Mouse (Mus musculus) cerebellum, postnatal 25 days (tissue): ENCODE results near the gene Ap2s1.
"Not testable (repeated sequence)": the region's sequence is repeated elsewhere in the genome, so short reads cannot be mapped to it uniquely, and the experiment has no call there.

Source experiments
- DNase-seq, 2 experiments: peaks; one replicate each; pipeline ENCODE4 v3.0.0; 2021; ENCODE audit warnings: mixed read lengths in 2 of 2

The Ap2s1 gene

DNA sequence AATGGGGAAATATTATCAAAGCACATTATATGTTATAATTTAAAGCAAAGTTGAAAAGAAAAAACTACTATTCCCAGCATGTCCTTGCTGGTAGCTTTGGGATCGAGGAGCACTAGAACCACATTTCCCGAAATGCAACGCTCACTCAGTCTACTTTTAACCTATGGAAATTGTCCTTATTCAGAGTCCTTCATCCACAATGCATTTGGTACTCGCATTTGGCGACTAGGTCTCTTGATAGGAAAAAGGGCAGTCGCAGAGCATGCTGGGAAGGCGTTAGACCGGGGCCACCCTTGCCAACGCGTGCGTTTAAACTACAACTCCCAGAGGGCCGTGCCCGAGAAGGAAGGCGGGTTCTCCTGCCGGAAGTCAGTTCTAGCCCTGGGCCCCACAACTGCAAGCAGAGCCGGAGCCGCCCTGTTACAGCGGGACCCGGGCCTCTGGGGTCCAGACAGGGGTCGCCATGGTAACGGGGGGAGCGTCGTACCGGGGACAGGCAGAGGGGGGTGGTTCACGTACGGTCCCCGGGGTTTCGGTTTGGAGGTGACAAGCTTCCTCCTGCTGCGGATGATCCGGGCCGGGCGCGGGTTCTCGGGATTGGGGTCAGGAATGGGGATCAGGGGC lies at the start of gene Ap2s1:
TSS of gene Ap2s1 (plus strand) at position 338 of the 624 bp plus-strand sequence.
- peak; percentile 97 to 98 for DNase-seq

DNA sequence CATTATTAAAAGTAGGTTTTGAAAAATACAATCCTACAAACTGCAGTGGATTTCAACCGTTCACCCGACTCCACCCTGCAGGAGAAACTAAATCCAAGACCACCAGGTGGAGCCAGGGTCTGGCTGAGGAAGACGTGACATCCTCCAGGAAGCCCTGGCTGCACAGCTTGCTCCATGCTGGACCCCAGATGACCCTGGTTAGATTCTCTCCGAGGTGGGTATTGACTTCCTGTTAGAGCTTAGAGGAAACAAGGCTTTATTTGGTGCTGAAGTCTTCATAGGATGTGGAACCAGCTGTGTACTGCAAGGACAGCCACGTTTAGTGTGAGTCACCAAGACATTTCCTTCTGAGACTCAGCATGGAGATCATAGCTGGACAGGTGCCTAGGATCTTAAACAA lies 49.0 kb upstream of the Ap2s1 start:
- no peak for DNase-seq

GRCm38 (mm10) chr7:16695025-16695424 lies 43.2 kb upstream of the Ap2s1 start:
- peak in 1 of 2 experiments; percentile 47 for DNase-seq

DNA sequence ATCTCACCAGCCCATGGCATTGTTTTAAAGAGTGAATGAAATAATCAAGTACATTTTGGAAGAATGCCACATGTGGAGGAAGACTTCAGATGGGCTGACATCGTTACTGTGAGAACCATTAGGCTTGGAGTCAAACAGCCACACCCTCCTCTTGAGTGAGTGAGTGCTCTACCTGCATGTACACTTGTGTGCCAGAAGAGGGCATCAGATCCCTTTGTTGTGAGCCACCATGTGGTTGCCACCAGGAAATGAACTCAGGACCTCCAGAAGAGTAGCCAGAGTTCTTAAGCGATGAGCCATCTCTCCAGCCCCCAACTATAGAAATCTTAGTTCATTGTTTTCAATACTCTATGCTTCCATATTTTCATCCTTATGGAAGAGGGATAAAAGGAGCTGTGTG lies 39.2 kb upstream of the Ap2s1 start:
- no peak for DNase-seq

DNA sequence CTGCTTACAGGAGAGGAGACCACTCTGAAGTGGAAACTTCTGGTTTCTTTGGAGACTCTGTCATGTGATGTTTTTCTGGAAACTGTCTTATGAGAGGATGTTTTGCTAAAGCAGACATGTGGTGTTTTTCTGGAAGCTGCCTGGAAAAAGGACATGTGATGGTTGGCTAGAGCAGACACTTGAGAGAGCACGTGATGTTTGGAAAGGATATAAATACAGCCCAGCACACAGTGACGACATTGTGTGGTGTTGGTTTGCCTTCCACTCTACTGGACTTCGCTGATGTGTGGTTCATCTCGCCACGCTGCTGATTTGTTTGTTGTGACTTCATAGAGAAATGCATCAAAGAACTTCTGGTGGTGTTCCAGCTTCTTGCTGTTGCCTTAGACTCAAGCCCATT lies 37.6 kb upstream of the Ap2s1 start:
- no peak for DNase-seq

DNA sequence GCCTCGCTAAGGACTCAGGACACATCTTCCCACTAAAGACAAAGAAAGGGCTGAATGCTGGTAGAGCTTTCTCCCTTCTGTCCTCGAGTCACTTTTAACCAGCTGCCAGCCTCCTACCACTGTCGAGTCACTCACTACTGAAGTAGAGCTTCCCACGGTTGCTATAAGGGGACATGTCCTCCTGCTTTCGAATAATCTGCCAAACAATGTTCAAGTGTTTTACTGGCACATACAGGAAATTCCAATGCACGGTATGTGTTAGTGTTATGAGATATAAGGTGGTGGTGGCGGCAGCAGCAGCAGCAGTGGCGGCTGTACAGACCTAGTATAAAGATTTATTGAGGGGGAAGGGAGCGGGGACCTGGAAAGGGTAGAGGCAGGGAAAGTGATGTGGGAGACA lies 31.8 kb upstream of the Ap2s1 start:
- no peak for DNase-seq

DNA sequence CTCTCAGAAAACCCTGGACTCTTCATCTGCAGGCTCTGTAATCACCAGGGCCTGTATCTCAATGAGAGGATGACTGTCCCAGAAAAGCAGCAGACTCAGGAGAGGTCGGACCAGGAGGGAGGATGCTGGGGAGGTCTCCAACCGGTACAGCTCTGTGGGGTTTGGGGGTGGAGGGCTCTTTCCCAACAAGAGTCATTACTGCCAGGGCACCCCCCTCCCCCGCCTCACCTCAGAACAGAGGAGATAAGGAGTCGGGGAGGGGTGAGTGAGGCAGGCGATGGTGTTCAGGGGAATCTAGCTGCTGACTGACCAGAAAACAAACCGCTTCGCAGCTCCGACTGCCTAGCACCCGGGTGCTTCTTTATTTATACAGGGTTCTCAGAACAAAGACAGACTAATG lies 30.0 kb upstream of the Ap2s1 start:
- no peak for DNase-seq

GRCm38 (mm10) chr7:16710604-16711003 lies 27.6 kb upstream of the Ap2s1 start:
- no peak for DNase-seq

- DNase-seq = no peak
Observed at GRCm38 (mm10) chr7:16712633-16713415, 25.4 kb upstream of the Ap2s1 start.

- DNase-seq = not testable (repeated sequence)
Observed at GRCm38 (mm10) chr7:16716456-16717152, 21.6 kb upstream of the Ap2s1 start.

DNA sequence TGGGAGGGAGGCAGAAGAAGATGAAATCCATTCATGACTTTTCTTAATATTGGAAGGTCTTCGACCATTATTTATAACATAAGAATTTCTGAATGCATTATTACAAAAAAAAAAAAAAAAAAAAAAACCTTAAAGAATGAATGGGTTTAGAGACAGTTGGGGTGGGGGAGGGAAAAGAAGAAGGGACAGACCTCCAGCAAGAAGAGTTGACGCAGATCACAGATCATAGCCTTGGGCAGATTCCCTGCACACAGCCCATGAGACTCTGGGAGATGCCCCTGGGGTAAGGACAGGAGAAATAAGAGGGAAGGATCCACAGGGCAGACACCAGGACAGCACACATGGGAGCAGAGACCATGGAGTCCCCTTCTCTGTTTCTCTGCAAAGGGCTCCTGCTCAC lies 16.6 kb upstream of the Ap2s1 start, which contains the start of gene Ceacam9:
TSS of gene Ceacam9 (plus strand) at position 301 of the 400 bp plus-strand sequence.
- no peak for DNase-seq

- not testable (repeated sequence) for DNase-seq
Observed at GRCm38 (mm10) chr7:16722490-16722889, 15.7 kb upstream of the Ap2s1 start.

- peak; percentile 65 to 83 for DNase-seq
Observed at GRCm38 (mm10) chr7:16728596-16729348, 9.4 kb upstream of the Ap2s1 start.

DNA sequence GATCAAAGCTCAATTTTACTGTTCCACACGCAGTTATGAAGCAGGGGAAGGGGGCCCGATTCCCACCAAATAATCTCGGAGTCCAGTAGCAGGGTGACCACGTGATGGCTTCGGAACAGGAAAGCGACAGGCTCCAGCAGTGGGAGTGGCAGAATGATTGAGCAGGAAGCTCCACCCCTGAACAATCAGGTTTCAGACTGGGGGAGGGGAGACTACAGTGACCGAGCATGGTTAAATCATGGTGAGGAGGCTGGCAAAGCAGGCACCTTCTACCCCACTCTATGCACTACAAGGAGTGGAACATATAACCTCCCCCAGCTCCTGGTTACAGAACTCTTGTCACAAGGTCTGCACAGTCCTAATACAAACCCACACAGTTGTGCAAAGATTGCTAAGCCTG lies 8.6 kb upstream of the Ap2s1 start:
- not testable (repeated sequence) for DNase-seq

GRCm38 (mm10) chr7:16730791-16731190 lies 7.4 kb upstream of the Ap2s1 start:
- no peak for DNase-seq

- no peak for DNase-seq
Observed at GRCm38 (mm10) chr7:16731893-16732422, 6.3 kb upstream of the Ap2s1 start.

- peak; percentile 21 to 29 for DNase-seq
Observed at GRCm38 (mm10) chr7:16737606-16738072, 571 bp upstream of the Ap2s1 start.

- no peak for DNase-seq
Observed at GRCm38 (mm10) chr7:16739056-16739604, 920 bp downstream of the Ap2s1 start.

- no peak for DNase-seq
Observed at GRCm38 (mm10) chr7:16745373-16745772, 7.2 kb downstream of the Ap2s1 start.

DNA sequence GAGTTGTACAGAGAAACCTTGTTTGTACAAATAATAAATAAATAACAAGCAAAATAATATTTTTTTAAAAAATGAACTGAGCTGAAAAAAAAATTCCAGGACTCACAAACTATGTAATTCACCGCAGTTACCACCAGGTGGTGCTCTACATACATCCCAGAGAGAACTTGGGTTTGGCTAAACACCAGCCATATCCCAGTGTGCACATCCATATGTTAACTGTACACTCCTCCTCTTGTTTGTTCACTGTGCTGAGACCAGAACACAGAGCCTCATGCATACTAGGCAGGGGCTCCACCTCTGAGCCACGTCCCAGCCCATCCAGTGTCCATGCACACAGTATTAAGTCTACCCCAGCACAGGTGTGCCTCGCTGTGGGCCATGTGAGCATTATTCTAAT lies 7.9 kb downstream of the Ap2s1 start:
- peak; percentile 41 to 68 for DNase-seq

- DNase-seq = no peak
Observed at GRCm38 (mm10) chr7:16747656-16748055, 9.4 kb downstream of the Ap2s1 start.

DNA sequence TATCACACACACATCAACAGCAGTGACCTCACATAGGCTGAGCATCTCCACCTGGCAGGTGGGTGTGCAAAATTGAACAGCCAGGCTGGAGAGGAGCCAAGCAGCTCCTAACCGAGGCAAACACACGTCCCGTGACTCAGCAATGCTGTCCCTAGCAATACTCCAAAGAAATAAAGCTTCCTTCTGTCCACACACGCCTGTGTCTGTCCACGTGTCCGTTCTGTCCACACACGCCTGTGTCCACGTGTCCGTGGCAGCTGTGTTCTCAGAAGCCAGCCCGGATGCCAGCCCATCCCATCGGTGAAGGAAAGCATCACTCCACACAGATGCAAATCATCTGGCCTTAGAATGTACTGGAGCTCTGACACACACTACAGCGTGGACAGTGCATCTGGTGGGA lies 13.8 kb downstream of the Ap2s1 start:
- DNase-seq = no peak
